ENCODE assay signal across 20 mouse cellular contexts in genomic region chr7:118751625-118752024, GRCm38 (mm10). TPM values are rescaled to one million over a fixed set of nuclear protein-coding genes. Genes with fewer than 3 reads are reported as not detected.
A peak's percentile ranks its signal among the peaks of the same experiment; 100 is the strongest.
DNase-seq lines count a peak whose midpoint lies in the region; ATAC-seq and TF ChIP-seq lines count a peak whose summit lies in the region.
"Had no signal": no experiment of that assay in that cellular context is flagged by ENCODE, and none has a peak within 500 bp of the region (broad histone marks: within the 10 kb centered on the region; RNA-seq: fewer than 3 reads in every experiment).

No protein-coding gene starts in this region.

- no peaks in the 10 kb centered on the region for H3K27me3 ChIP-seq in liver, embryonic 14.5 days (ENCODE audit: control insufficient read depth, insufficient read depth, low read length)
- H3K27me3 ChIP-seq: forebrain, embryonic 12.5 days; heart, embryonic 12.5 days had no signal

- no peak for TF ChIP-seq EP300 in liver, embryonic 14.5 days (IDR thresholded peaks at IDR 0.05; ENCODE audit: low read depth)

- peaks cover 14% of the 10 kb centered on the region for H3K36me3 ChIP-seq in liver, embryonic 14.5 days (replicated peaks; ENCODE audit: control insufficient read depth, insufficient read depth, low read depth)

- peak overlapping the region; percentile 25 for H3K9ac ChIP-seq in liver, embryonic 14.5 days (replicated peaks)
- H3K9ac ChIP-seq: forebrain, embryonic 12.5 days; heart, embryonic 12.5 days; hindbrain, embryonic 14.5 days had no signal

- H3K27ac ChIP-seq in liver, embryonic 14.5 days, result peak overlapping the region; percentile 57
- H3K27ac ChIP-seq: forebrain, embryonic 12.5 days; hindbrain, embryonic 10.5 days; hindbrain, embryonic 14.5 days had no signal

- peak; percentile 44 for DNase-seq in c-Kit-positive CD71-positive TER-119-positive erythroid progenitor cells, embryonic 14.5 days (ENCODE audit: low spot score)
- peak; percentile 57 for DNase-seq in liver
- DNase-seq in liver, embryonic 14.5 days (ENCODE audit: low read depth in 3 of 3, low spot score in 3 of 3), result no peak
- DNase-seq in heart, adult 18-20 months, result no peak
- no peak for DNase-seq in lung, postnatal 4 days
- DNase-seq in frontal cortex, adult 2 months (ENCODE audit: extremely low spot score in 1 of 2, low spot score in 1 of 2), result no peak
- DNase-seq: adrenal gland, adult 8-10 months; B cell, adult 2 months; cerebellum, adult 11-12 months; cerebellum, adult 9-11 months; cerebellum, postnatal 36 days; gastrocnemius, postnatal 14 days had no signal

- ATAC-seq in liver, embryonic 14.5 days (ENCODE audit: insufficient read depth), result peak; percentile 77
- peak; percentile 66 for ATAC-seq in megakaryocyte progenitor cell, adult 5-6 weeks (replicated peaks; ENCODE audit: poor library complexity)
- ATAC-seq: CD4-positive, CD25-positive, alpha-beta regulatory T cell, adult 4 months; forebrain, embryonic 16.5 days had no signal

- H3K4me2 ChIP-seq in liver, embryonic 14.5 days (ENCODE audit: low read depth), result peak overlapping the region; percentile 36
- H3K4me2 ChIP-seq: forebrain, embryonic 12.5 days; heart, embryonic 12.5 days; hindbrain, embryonic 14.5 days had no signal

- peaks cover 21 to 26% of the 10 kb centered on the region in 2 experiments for H3K4me1 ChIP-seq in liver, embryonic 14.5 days (replicated peaks; ENCODE audit: control insufficient read depth in 2 of 2, insufficient read depth in 2 of 2, low read length in 1 of 2)
- H3K4me1 ChIP-seq: forebrain, embryonic 12.5 days; heart, embryonic 12.5 days; hindbrain, embryonic 10.5 days had no signal

- peak; percentile 51 for TF ChIP-seq CTCF in liver, embryonic 14.5 days (IDR thresholded peaks at IDR 0.05; ENCODE audit: low read depth)

- H3K9me3 ChIP-seq in liver, embryonic 14.5 days (ENCODE audit: control insufficient read depth, low read length), result no peaks in the 10 kb centered on the region
- H3K9me3 ChIP-seq: forebrain, embryonic 12.5 days; G1E; heart, embryonic 12.5 days; hindbrain, embryonic 10.5 days had no signal

- no peak overlapping the region for H3K4me3 ChIP-seq in liver, embryonic 14.5 days (ENCODE audit: insufficient read depth in 1 of 2, low read depth in 2 of 2, low read length in 2 of 2)
- H3K4me3 ChIP-seq: forebrain, embryonic 12.5 days; heart, embryonic 12.5 days; hindbrain, embryonic 10.5 days had no signal

- 44% methylated on average over 7 of the region's 7 CpGs for WGBS in liver, embryonic 14.5 days (ENCODE audit: insufficient replicate concordance)

RNA-seq across cellular contexts. Expression of gene Vps35l, which starts 11.6 kb away (rescaled TPM):
- 26.1 and 31.1 TPM in 2 replicates for polyA plus RNA-seq in liver, embryonic 14.5 days (2012; rRNA removed)
- polyA plus RNA-seq in liver, embryonic 14.5 days (2014; fragmentation: Nextera tagmentation; extraction: Ambion mirVana), result 32.0 and 33.2 TPM in 2 replicates
- total RNA-seq in megakaryocyte progenitor cell, adult 5-6 weeks (2015), result 41.7 and 45.1 TPM in 2 replicates
- 37.4 and 37.9 TPM in 2 replicates for total RNA-seq in megakaryocyte progenitor cell, adult 5-6 weeks (2017)
- total RNA-seq in heart, adult 18-20 months (2021), result 10 to 100 TPM; 21.2 to 24.8 TPM
- 67.2 and 68.8 TPM in 2 replicates for polyA plus RNA-seq in frontal cortex, adult 2 months (2012; rRNA removed)

RNA-seq across cellular contexts. Expression of gene Ccp110, which starts 39.3 kb away (rescaled TPM):
- 8.6 and 13.8 TPM in 2 replicates for polyA plus RNA-seq in liver, embryonic 14.5 days (2012; rRNA removed)
- 4.2 and 5.2 TPM in 2 replicates for polyA plus RNA-seq in liver, embryonic 14.5 days (2014; fragmentation: Nextera tagmentation; extraction: Ambion mirVana)
- 24.0 and 25.0 TPM in 2 replicates for total RNA-seq in megakaryocyte progenitor cell, adult 5-6 weeks (2015)
- total RNA-seq in megakaryocyte progenitor cell, adult 5-6 weeks (2017), result 16.2 and 20.2 TPM in 2 replicates
- 1 to 10 TPM; 1.2 to 1.9 TPM for total RNA-seq in heart, adult 18-20 months (2021)
- 41.8 and 44.2 TPM in 2 replicates for polyA plus RNA-seq in frontal cortex, adult 2 months (2012; rRNA removed)

RNA-seq across cellular contexts. Expression of gene Gde1, which starts 46.0 kb away (rescaled TPM):
- polyA plus RNA-seq in liver, embryonic 14.5 days (2012; rRNA removed), result 25.1 and 27.5 TPM in 2 replicates
- polyA plus RNA-seq in liver, embryonic 14.5 days (2014; fragmentation: Nextera tagmentation; extraction: Ambion mirVana), result 46.3 and 46.9 TPM in 2 replicates
- 44.1 and 48.5 TPM in 2 replicates for total RNA-seq in megakaryocyte progenitor cell, adult 5-6 weeks (2015)
- 29.9 and 40.7 TPM in 2 replicates for total RNA-seq in megakaryocyte progenitor cell, adult 5-6 weeks (2017)
- 10 to 100 TPM; 32.3 to 37.5 TPM for total RNA-seq in heart, adult 18-20 months (2021)
- polyA plus RNA-seq in frontal cortex, adult 2 months (2012; rRNA removed), result 371 and 372 TPM in 2 replicates

Comparison
In these comparisons a context has a peak if more than half of its experiments do, and no peak if none do; other contexts are left out.
1. DNase-seq: peak in c-Kit-positive CD71-positive TER-119-positive erythroid progenitor cells, embryonic 14.5 days (single experiment) and liver (single experiment); none in liver, embryonic 14.5 days (0 of 3), heart, adult 18-20 months (0 of 2), lung, postnatal 4 days (0 of 2) and frontal cortex, adult 2 months (0 of 2).
2. RNA of gene Ccp110, which starts 39.3 kb away (total RNA-seq): 16.2 to 25.0 TPM in megakaryocyte progenitor cell, adult 5-6 weeks; 1.2 to 1.9 TPM in heart, adult 18-20 months; every median in the first group is over 4 times any median in the second.